Comparison of ENCODE assay signal across 8 mouse cellular contexts in genomic region chr7:71471658-71472383, GRCm38 (mm10).
DNase-seq lines count a peak whose midpoint lies in the region; ATAC-seq and TF ChIP-seq lines count a peak whose summit lies in the region.

No protein-coding gene starts in this region.

- 29% methylated on average over 18 of the region's 18 CpGs for WGBS in heart, adult 2 months
- 10% methylated on average over 18 of the region's 18 CpGs for WGBS in stomach, postnatal 0 days
- 64% methylated on average over 18 of the region's 18 CpGs for WGBS in midbrain, embryonic 13.5 days

- no peaks in the 10 kb centered on the region for H3K36me3 ChIP-seq in heart, adult 2 months (ENCODE audit: control insufficient read depth, insufficient read depth, low read length)
- H3K36me3 ChIP-seq in stomach, postnatal 0 days (ENCODE audit: control insufficient read depth, insufficient read depth, low read length): no peaks in the 10 kb centered on the region
- H3K36me3 ChIP-seq in midbrain, embryonic 13.5 days: no peaks in the 10 kb centered on the region

- no peaks in the 10 kb centered on the region for H3K27me3 ChIP-seq in heart, adult 2 months (ENCODE audit: control insufficient read depth, insufficient read depth, low read length)
- no peaks in the 10 kb centered on the region for H3K27me3 ChIP-seq in stomach, postnatal 0 days (ENCODE audit: control insufficient read depth, insufficient read depth, low read length)
- no peaks in the 10 kb centered on the region for H3K27me3 ChIP-seq in midbrain, embryonic 13.5 days

- DNase-seq in frontal cortex, postnatal 10 days (ENCODE audit: low spot score in 2 of 2): no peak
- DNase-seq in cerebellum, postnatal 36 days: peak; percentile 5 to 6
- peak; percentile 32 to 49 for DNase-seq in heart, adult 2 months
- peak; percentile 39 for DNase-seq in kidney, adult 9 months
- DNase-seq in lung, postnatal 10 days: peak; percentile 75
- peak; percentile 21 for DNase-seq in stomach, postnatal 0 days (ENCODE audit: low spot score)

- H3K4me2 ChIP-seq in stomach, postnatal 0 days (replicated peaks; ENCODE audit: low read depth): peak overlapping the region; percentile 37
- no peak overlapping the region for H3K4me2 ChIP-seq in midbrain, embryonic 13.5 days (replicated peaks)

- H3K9ac ChIP-seq in heart, adult 2 months (ENCODE audit: low read depth, low read length): no peak overlapping the region
- no peak overlapping the region for H3K9ac ChIP-seq in stomach, postnatal 0 days (ENCODE audit: low read length)
- no peak overlapping the region for H3K9ac ChIP-seq in midbrain, embryonic 13.5 days (replicated peaks)

- peaks cover 4% of the 10 kb centered on the region for H3K4me1 ChIP-seq in heart, adult 2 months (ENCODE audit: control insufficient read depth, insufficient read depth, low read length)
- H3K4me1 ChIP-seq in stomach, postnatal 0 days (replicated peaks; ENCODE audit: control insufficient read depth, insufficient read depth): no peaks in the 10 kb centered on the region; the same call in none of the 2 replicates
- 0 out of 2 replicates have a peak, but pooled peaks cover 4% of the 10 kb centered on the region for H3K4me1 ChIP-seq in midbrain, embryonic 13.5 days (replicated peaks)

- no peak for TF ChIP-seq EP300 in heart, adult 2 months (IDR thresholded peaks at IDR 0.05; ENCODE audit: insufficient read depth, low read depth, low read length)
- no peak for TF ChIP-seq EP300 in stomach, postnatal 0 days (optimal IDR thresholded peaks at IDR 0.05)

- peak overlapping the region; percentile 21 for H3K27ac ChIP-seq in heart, adult 2 months
- peak overlapping the region; percentile 65 for H3K27ac ChIP-seq in stomach, postnatal 0 days (replicated peaks)
- H3K27ac ChIP-seq in midbrain, embryonic 13.5 days: no peak overlapping the region

- no peak for TF ChIP-seq CTCF in heart, adult 2 months (IDR thresholded peaks at IDR 0.05)
- TF ChIP-seq CTCF in stomach, postnatal 0 days (IDR thresholded peaks at IDR 0.05; ENCODE audit: low read depth): no peak

- H3K4me3 ChIP-seq in heart, adult 2 months: no peak overlapping the region
- H3K4me3 ChIP-seq in stomach, postnatal 0 days (ENCODE audit: low read depth, low read length): no peak overlapping the region
- no peak overlapping the region for H3K4me3 ChIP-seq in midbrain, embryonic 13.5 days (replicated peaks)

- TF ChIP-seq POLR2A in heart, adult 2 months (IDR thresholded peaks at IDR 0.05; ENCODE audit: insufficient read depth, low read depth, low read length): no peak

- no peaks in the 10 kb centered on the region for H3K79me2 ChIP-seq in heart, adult 2 months (replicated peaks; ENCODE audit: control insufficient read depth, insufficient read depth, low read length)

- ATAC-seq in frontal cortex, adult (ENCODE audit: low TSS enrichment): peak; percentile 74
- no peak; the same call in 1 of the 2 replicates for ATAC-seq in stomach, postnatal 0 days (ENCODE audit: low FRiP score, low TSS enrichment)
- no peak for ATAC-seq in midbrain, embryonic 13.5 days

- intact Hi-C loops in heart, adult 2 months (cut with DNase I): no loop called here

- no peaks in the 10 kb centered on the region for H3K9me3 ChIP-seq in stomach, postnatal 0 days (ENCODE audit: control insufficient read depth, low read length)
- H3K9me3 ChIP-seq in midbrain, embryonic 13.5 days: no peaks in the 10 kb centered on the region; the same call in 1 of the 2 replicates

Comparison
In these comparisons a context has a peak if more than half of its experiments do, and no peak if none do; other contexts are left out.
1. DNase-seq: peak in cerebellum, postnatal 36 days (2 of 2), heart, adult 2 months (2 of 2), kidney, adult 9 months (single experiment), lung, postnatal 10 days (single experiment) and stomach, postnatal 0 days (single experiment); none in frontal cortex, postnatal 10 days (0 of 2).